Mouse (Mus musculus): ENCODE results near the gene Srek1ip1. TPM values are rescaled to one million over a fixed set of nuclear protein-coding genes. Genes with fewer than 3 reads are reported as not detected.

Gene Srek1ip1
- polyA plus RNA-seq, 1 experiment from 2014 or later, result 14.0 TPM

GRCm38 (mm10) chr13:104805681-104806080, 13.4 kb downstream of the Srek1ip1 start:
- TF ChIP-seq EP300 (optimal IDR thresholded peaks at IDR 0.05) (no peak), CTCF (IDR thresholded peaks at IDR 0.05; ENCODE audit: low read depth) (peak; percentile 80)
- no peak overlapping the region for H3K4me3 ChIP-seq (ENCODE audit: low read depth, low read length)
- DNase-seq (ENCODE audit: low spot score) (no peak), ATAC-seq (ENCODE audit: low FRiP score, low TSS enrichment) (no peak)
- no peaks in the 10 kb centered on the region for H3K4me1 ChIP-seq (replicated peaks; ENCODE audit: control insufficient read depth, insufficient read depth)
- no peak overlapping the region for H3K9ac ChIP-seq (ENCODE audit: low read length)
- H3K27ac ChIP-seq (replicated peaks), result no peak overlapping the region
- no peaks in the 10 kb centered on the region; the same call in 1 of the 2 replicates for H3K36me3 ChIP-seq (ENCODE audit: control insufficient read depth, insufficient read depth, low read length)
- H3K27me3 ChIP-seq (ENCODE audit: control insufficient read depth, insufficient read depth, low read length), result no peaks in the 10 kb centered on the region
- H3K4me2 ChIP-seq (replicated peaks; ENCODE audit: low read depth), result no peak overlapping the region
- no peaks in the 10 kb centered on the region for H3K9me3 ChIP-seq (ENCODE audit: control insufficient read depth, low read length)
- 56% methylated on average over 3 of the region's 3 CpGs for WGBS

- no peaks in the 10 kb centered on the region for H3K9me3 ChIP-seq (ENCODE audit: control insufficient read depth, low read length)
- 7% methylated on average over 8 of the region's 8 CpGs for WGBS
- H3K9ac ChIP-seq (ENCODE audit: low read length), result peak overlapping the region; percentile 90
- ATAC-seq (ENCODE audit: low FRiP score, low TSS enrichment) (no peak), DNase-seq (ENCODE audit: low spot score) (no peak)
- TF ChIP-seq EP300 (optimal IDR thresholded peaks at IDR 0.05) (no peak), CTCF (IDR thresholded peaks at IDR 0.05; ENCODE audit: low read depth) (peak; percentile 32; the same call in 1 of the 2 replicates)
- H3K27ac ChIP-seq (replicated peaks), result peak overlapping the region; percentile 89
- peak overlapping the region; percentile 77 for H3K4me2 ChIP-seq (replicated peaks; ENCODE audit: low read depth)
- peaks cover 2% of the 10 kb centered on the region; the same call in 1 of the 2 replicates for H3K4me1 ChIP-seq (replicated peaks; ENCODE audit: control insufficient read depth, insufficient read depth)
- no peaks in the 10 kb centered on the region for H3K27me3 ChIP-seq (ENCODE audit: control insufficient read depth, insufficient read depth, low read length)
- H3K4me3 ChIP-seq (ENCODE audit: low read depth, low read length), result peak overlapping the region; percentile 74
- no peaks in the 10 kb centered on the region for H3K36me3 ChIP-seq (ENCODE audit: control insufficient read depth, insufficient read depth, low read length)
These were observed 24.0 kb downstream of the Srek1ip1 start for GRCm38 (mm10) chr13:104816270-104816634.

GRCm38 (mm10) chr13:104816635-104817571, 24.6 kb downstream of the Srek1ip1 start, which contains the start of gene Cwc27:
Gene Cwc27, minus strand, starts transcription at chr13:104817142.
- Histone ChIP-seq H3K4me2 (replicated peaks; ENCODE audit: low read depth) (peak within 1 kb of the TSS; percentile 77), H3K4me3 (ENCODE audit: low read depth, low read length) (peak within 1 kb of the TSS; percentile 74), H3K9me3 (ENCODE audit: control insufficient read depth, low read length) (no peaks in the 10 kb centered on the region), H3K4me1 (replicated peaks; ENCODE audit: control insufficient read depth, insufficient read depth) (peaks cover 2% of the 10 kb centered on the region; the same call in 1 of the 2 replicates), H3K27me3 (ENCODE audit: control insufficient read depth, insufficient read depth, low read length) (no peaks in the 10 kb centered on the region), H3K36me3 (ENCODE audit: control insufficient read depth, insufficient read depth, low read length) (no peaks in the 10 kb centered on the region), H3K9ac (ENCODE audit: low read length) (peak within 1 kb of the TSS; percentile 90), H3K27ac (replicated peaks) (peak within 1 kb of the TSS; percentile 89)
- peak; percentile 95 for ATAC-seq (ENCODE audit: low FRiP score, low TSS enrichment)
- WGBS, result under 1% methylated on average over 50 of the region's 50 CpGs
- TF ChIP-seq CTCF (IDR thresholded peaks at IDR 0.05; ENCODE audit: low read depth) (no peak; the same call in 1 of the 2 replicates), EP300 (optimal IDR thresholded peaks at IDR 0.05) (peak; percentile 64)
- DNase-seq (ENCODE audit: low spot score), result peak; percentile 83

- WGBS, result 41% methylated on average over 12 of the region's 12 CpGs
- DNase-seq (ENCODE audit: low spot score), result no peak
These were observed 25.4 kb downstream of the Srek1ip1 start for GRCm38 (mm10) chr13:104817696-104818095.

GRCm38 (mm10) chr13:104821192-104821591, 28.9 kb downstream of the Srek1ip1 start:
- ATAC-seq (ENCODE audit: low FRiP score, low TSS enrichment), result no peak
- peaks cover 2% of the 10 kb centered on the region; the same call in 1 of the 2 replicates for H3K4me1 ChIP-seq (replicated peaks; ENCODE audit: control insufficient read depth, insufficient read depth)
- H3K4me2 ChIP-seq (replicated peaks; ENCODE audit: low read depth), result no peak overlapping the region

More at GRCm38 (mm10) chr13:104817696-104818095, 25.4 kb downstream of the Srek1ip1 start:
- Histone ChIP-seq H3K4me2 (replicated peaks; ENCODE audit: low read depth) (peak overlapping the region; percentile 77), H3K27me3 (ENCODE audit: control insufficient read depth, insufficient read depth, low read length) (no peaks in the 10 kb centered on the region), H3K27ac (replicated peaks) (peak overlapping the region; percentile 89; the same call in 1 of the 2 replicates), H3K36me3 (ENCODE audit: control insufficient read depth, insufficient read depth, low read length) (no peaks in the 10 kb centered on the region), H3K4me3 (ENCODE audit: low read depth, low read length) (peak overlapping the region; percentile 74), H3K9me3 (ENCODE audit: control insufficient read depth, low read length) (no peaks in the 10 kb centered on the region), H3K4me1 (replicated peaks; ENCODE audit: control insufficient read depth, insufficient read depth) (peaks cover 2% of the 10 kb centered on the region; the same call in 1 of the 2 replicates), H3K9ac (ENCODE audit: low read length) (peak overlapping the region; percentile 90)
- TF ChIP-seq EP300 (optimal IDR thresholded peaks at IDR 0.05), result no peak
- TF ChIP-seq CTCF (IDR thresholded peaks at IDR 0.05; ENCODE audit: low read depth), result no peak
- ATAC-seq (ENCODE audit: low FRiP score, low TSS enrichment), result no peak

More at GRCm38 (mm10) chr13:104821192-104821591, 28.9 kb downstream of the Srek1ip1 start:
- Histone ChIP-seq H3K4me3 (ENCODE audit: low read depth, low read length) (no peak overlapping the region), H3K36me3 (ENCODE audit: control insufficient read depth, insufficient read depth, low read length) (no peaks in the 10 kb centered on the region), H3K27me3 (ENCODE audit: control insufficient read depth, insufficient read depth, low read length) (no peaks in the 10 kb centered on the region), H3K27ac (replicated peaks) (no peak overlapping the region), H3K9ac (ENCODE audit: low read length) (no peak overlapping the region), H3K9me3 (ENCODE audit: control insufficient read depth, low read length) (no peaks in the 10 kb centered on the region)
- DNase-seq (ENCODE audit: low spot score), result no peak
- no peak for TF ChIP-seq CTCF (IDR thresholded peaks at IDR 0.05; ENCODE audit: low read depth)
- TF ChIP-seq EP300 (optimal IDR thresholded peaks at IDR 0.05), result no peak

Data from stomach, postnatal 0 days (tissue).